Mouse (Mus musculus): ENCODE measurements around the gene Pgpep1. TPM values are rescaled to one million over a fixed set of nuclear protein-coding genes. Genes with fewer than 3 reads are reported as not detected.
A peak's percentile ranks its signal among the peaks of the same experiment; 100 is the strongest.

Gene Pgpep1
- polyA plus RNA-seq, 1 experiment from 2014 or later = 268 TPM

DNA sequence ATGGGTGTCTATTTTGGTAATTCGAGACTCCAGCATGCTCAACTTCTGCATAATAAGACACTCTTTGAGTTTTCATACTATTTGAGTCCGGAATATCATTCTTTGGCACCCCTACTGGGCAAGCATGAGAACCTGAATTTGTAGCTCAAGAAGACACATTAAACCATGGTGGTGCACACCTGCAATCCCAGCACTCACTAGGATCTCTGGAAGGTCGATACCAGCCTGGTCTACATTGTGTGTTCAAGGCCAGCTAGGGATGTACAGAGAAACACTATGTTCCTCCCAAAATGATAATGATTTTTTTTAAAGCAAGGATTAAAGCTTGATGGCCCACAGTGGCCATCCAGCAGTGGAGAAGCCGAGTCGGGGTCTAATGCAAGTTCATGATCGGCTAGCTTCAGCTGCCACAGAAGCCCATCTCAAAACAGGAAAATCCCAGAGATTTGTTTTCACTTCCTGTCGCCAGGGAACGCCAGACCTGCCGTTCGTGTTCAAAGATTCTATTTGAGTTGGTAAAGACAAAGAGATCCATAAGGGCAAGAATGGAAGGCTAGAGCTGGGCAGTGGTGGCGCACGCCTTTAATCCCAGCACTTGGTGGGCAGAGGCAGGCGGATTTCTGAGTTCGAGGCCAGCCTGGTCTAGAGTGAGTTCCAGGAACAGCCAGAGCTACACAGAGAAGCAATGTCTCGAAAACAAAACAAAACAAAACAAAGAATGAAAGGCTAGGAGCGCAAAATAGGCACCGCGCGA is 12.3 kb upstream of the Pgpep1 start:
- no peaks in the 10 kb centered on the region for H3K9me3 ChIP-seq (ENCODE audit: control insufficient read depth, low read length)
- WGBS = 44% methylated on average over 19 of the region's 19 CpGs
- H3K27ac ChIP-seq (ENCODE audit: low read depth, low read length) = peak overlapping the region; percentile 71
- H3K36me3 ChIP-seq (ENCODE audit: control insufficient read depth, insufficient read depth, low read length) = no peaks in the 10 kb centered on the region
- H3K9ac ChIP-seq (ENCODE audit: low read length) = peak overlapping the region; percentile 51
- no peak overlapping the region for H3K4me3 ChIP-seq (ENCODE audit: low read depth, low read length)
- no peak; the same call in 1 of the 2 replicates for ATAC-seq (ENCODE audit: insufficient read depth, low FRiP score, low TSS enrichment)
- no peaks in the 10 kb centered on the region for H3K27me3 ChIP-seq (ENCODE audit: control insufficient read depth, insufficient read depth, low read length)
- H3K4me2 ChIP-seq (ENCODE audit: low read depth) = peak overlapping the region; percentile 37
- H3K4me1 ChIP-seq (ENCODE audit: control insufficient read depth, insufficient read depth, low read length) = peaks cover 7% of the 10 kb centered on the region
- DNase-seq (ENCODE audit: low spot score) = no peak

DNA sequence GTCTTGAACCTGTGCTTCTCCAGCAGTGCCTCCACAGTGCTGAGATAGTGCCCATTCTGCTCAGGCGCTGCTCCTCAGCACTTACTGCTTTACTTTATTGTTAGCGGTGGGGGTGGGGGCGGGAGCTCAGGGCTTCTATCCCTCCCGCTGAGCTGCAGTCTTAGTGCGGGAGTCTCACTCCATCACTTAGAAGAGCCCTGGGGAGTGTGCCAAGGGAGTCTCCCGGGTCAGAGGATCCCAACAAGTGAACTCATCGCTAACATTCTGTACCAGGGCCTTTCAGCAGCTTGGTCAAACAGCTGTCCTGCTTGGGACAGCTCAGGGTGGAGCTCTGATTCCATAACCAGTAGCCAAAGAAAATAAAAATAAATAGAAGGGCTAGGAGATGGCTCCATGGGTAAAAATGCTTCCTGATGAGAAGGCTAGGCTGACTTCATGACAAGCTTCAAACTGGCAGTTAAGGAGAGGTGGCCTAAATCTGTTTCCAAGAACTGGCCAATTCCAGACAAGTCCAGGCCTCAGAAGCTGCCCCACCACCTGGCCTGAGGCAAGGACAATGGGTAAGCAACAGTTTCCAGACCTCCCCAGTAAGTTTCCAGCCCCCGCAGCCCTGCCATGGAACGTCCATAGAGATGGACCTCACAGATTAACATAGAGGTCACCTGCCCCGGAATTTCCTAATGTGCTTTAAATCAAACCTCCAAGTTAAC is 11.6 kb upstream of the Pgpep1 start:
- Histone ChIP-seq H3K27ac (ENCODE audit: low read depth, low read length) (no peak overlapping the region), H3K4me2 (ENCODE audit: low read depth) (no peak overlapping the region), H3K27me3 (ENCODE audit: control insufficient read depth, insufficient read depth, low read length) (no peaks in the 10 kb centered on the region), H3K36me3 (ENCODE audit: control insufficient read depth, insufficient read depth, low read length) (no peaks in the 10 kb centered on the region), H3K9ac (ENCODE audit: low read length) (no peak overlapping the region), H3K4me1 (ENCODE audit: control insufficient read depth, insufficient read depth, low read length) (peaks cover 7% of the 10 kb centered on the region), H3K4me3 (ENCODE audit: low read depth, low read length) (no peak overlapping the region), H3K9me3 (ENCODE audit: control insufficient read depth, low read length) (no peaks in the 10 kb centered on the region)
- 65% methylated on average over 10 of the region's 10 CpGs for WGBS
- no peak for ATAC-seq (ENCODE audit: insufficient read depth, low FRiP score, low TSS enrichment)
- DNase-seq (ENCODE audit: low spot score) = no peak

DNA sequence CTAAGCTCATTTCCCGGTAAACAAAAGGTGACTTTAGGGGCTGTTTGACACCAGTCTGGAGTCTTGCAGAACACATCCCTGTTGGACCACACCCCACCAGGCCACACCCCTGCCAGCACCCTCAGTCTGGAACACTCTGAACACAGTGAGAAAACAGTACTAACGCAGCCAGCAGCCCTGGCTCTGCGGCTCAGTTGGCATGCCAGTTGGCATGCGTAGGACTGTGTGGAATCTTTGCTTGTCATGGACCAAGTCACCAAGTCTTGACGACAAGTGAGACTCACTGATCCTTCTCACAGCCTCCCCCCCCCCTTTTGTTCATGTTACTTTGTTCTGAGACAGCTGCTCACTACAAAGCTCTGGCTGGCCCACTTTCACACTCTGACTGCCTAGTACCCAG is 6.9 kb upstream of the Pgpep1 start:
- H3K27ac ChIP-seq (ENCODE audit: low read depth, low read length) = no peak overlapping the region
- H3K9me3 ChIP-seq (ENCODE audit: control insufficient read depth, low read length) = no peaks in the 10 kb centered on the region
- DNase-seq (ENCODE audit: low spot score) (no peak), ATAC-seq (ENCODE audit: insufficient read depth, low FRiP score, low TSS enrichment) (no peak)
- H3K9ac ChIP-seq (ENCODE audit: low read length) = no peak overlapping the region
- no peak overlapping the region for H3K4me2 ChIP-seq (ENCODE audit: low read depth)
- H3K4me1 ChIP-seq (ENCODE audit: control insufficient read depth, insufficient read depth, low read length) = no peaks in the 10 kb centered on the region
- H3K27me3 ChIP-seq (ENCODE audit: control insufficient read depth, insufficient read depth, low read length) = no peaks in the 10 kb centered on the region
- H3K36me3 ChIP-seq (ENCODE audit: control insufficient read depth, insufficient read depth, low read length) = no peaks in the 10 kb centered on the region
- H3K4me3 ChIP-seq (ENCODE audit: low read depth, low read length) = no peak overlapping the region
- 70% methylated on average over 5 of the region's 5 CpGs for WGBS

DNA sequence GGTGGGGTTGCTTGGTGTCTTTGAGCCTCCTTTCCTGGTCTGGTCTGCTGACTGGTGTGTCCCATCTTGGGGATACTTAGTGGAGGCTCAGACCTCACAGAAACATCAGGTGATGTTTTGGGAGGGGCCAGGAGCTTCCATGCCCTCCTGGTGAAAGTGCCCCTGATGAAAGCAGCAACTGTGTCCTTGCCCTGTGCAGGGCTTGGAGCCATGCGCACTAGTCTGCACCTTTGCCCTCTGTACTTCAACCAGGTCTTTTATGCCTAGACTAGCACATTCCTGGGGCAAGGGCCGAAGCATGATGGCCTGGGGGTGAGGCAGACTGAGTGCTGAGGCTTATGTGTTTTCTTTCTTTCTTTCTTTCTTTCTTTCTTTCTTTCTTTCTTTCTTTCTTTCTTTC is 5.4 kb upstream of the Pgpep1 start:
- ATAC-seq (ENCODE audit: insufficient read depth, low FRiP score, low TSS enrichment) = no peak
- no peak overlapping the region for H3K27ac ChIP-seq (ENCODE audit: low read depth, low read length)
- 87% methylated on average over 2 of the region's 2 CpGs for WGBS

DNA sequence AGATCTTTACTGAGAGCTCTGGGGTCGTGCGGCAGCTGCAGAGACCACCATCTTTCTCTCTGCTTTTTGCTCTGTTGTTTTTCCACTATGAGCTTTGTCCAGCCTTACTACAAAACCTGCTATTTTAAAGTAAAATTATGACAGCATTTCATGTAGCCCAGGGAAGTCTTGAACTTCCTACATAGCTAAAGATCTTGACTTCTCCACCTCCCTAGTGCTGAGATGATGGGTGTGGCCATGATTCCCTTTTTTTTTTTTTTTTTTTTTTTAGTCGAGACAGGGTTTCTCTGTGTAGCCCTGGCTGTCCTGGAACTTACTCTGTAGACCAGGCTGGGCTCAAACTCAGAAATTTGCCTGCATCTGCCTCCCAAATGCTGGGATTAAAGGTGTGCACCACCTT is 4.4 kb upstream of the Pgpep1 start:
- H3K36me3 ChIP-seq (ENCODE audit: control insufficient read depth, insufficient read depth, low read length) = no peaks in the 10 kb centered on the region
- no peak overlapping the region for H3K27ac ChIP-seq (ENCODE audit: low read depth, low read length)
- peaks cover 6% of the 10 kb centered on the region for H3K4me1 ChIP-seq (ENCODE audit: control insufficient read depth, insufficient read depth, low read length)
- H3K27me3 ChIP-seq (ENCODE audit: control insufficient read depth, insufficient read depth, low read length) = no peaks in the 10 kb centered on the region
- ATAC-seq (ENCODE audit: insufficient read depth, low FRiP score, low TSS enrichment) = no peak
- no peak overlapping the region for H3K4me3 ChIP-seq (ENCODE audit: low read depth, low read length)
- WGBS = 86% methylated on average over 3 of the region's 3 CpGs
- no peak overlapping the region for H3K9ac ChIP-seq (ENCODE audit: low read length)
- DNase-seq (ENCODE audit: low spot score) = no peak
- no peaks in the 10 kb centered on the region for H3K9me3 ChIP-seq (ENCODE audit: control insufficient read depth, low read length)
- no peak overlapping the region for H3K4me2 ChIP-seq (ENCODE audit: low read depth)

More for the DNA sequence above, 5.4 kb upstream of the Pgpep1 start:
- no peaks in the 10 kb centered on the region for H3K9me3 ChIP-seq (ENCODE audit: control insufficient read depth, low read length)
- no peak for DNase-seq (ENCODE audit: low spot score)
- H3K4me2 ChIP-seq (ENCODE audit: low read depth) = no peak overlapping the region
- no peaks in the 10 kb centered on the region for H3K27me3 ChIP-seq (ENCODE audit: control insufficient read depth, insufficient read depth, low read length)
- H3K36me3 ChIP-seq (ENCODE audit: control insufficient read depth, insufficient read depth, low read length) = no peaks in the 10 kb centered on the region
- no peak overlapping the region for H3K4me3 ChIP-seq (ENCODE audit: low read depth, low read length)
- no peak overlapping the region for H3K9ac ChIP-seq (ENCODE audit: low read length)
- H3K4me1 ChIP-seq (ENCODE audit: control insufficient read depth, insufficient read depth, low read length) = no peaks in the 10 kb centered on the region

DNA sequence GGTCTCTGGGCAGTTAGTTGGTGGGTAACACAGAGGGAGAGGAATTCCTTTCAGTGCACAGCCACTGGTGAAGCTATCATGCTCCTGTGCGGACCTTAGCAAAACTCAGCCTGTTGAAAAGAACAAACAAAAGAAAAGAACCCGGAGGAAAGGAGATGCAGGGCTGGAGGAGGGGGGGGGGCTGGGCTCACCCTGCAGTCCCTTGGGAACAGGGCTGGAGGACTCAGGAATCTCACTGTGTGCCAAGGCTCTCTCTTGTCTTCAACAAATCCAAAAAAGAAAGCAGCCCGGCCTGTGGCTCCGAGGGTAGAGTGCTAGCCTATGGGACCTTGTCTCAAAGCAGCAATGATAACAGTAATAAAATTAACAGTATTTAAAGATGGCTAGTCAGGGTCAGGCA is 3.5 kb upstream of the Pgpep1 start:
- DNase-seq (ENCODE audit: low spot score) (no peak), ATAC-seq (ENCODE audit: insufficient read depth, low FRiP score, low TSS enrichment) (no peak)
- no peak overlapping the region for H3K4me3 ChIP-seq (ENCODE audit: low read depth, low read length)
- no peaks in the 10 kb centered on the region for H3K9me3 ChIP-seq (ENCODE audit: control insufficient read depth, low read length)
- no peak overlapping the region for H3K27ac ChIP-seq (ENCODE audit: low read depth, low read length)
- no peak overlapping the region for H3K9ac ChIP-seq (ENCODE audit: low read length)
- no peak overlapping the region for H3K4me2 ChIP-seq (ENCODE audit: low read depth)
- no peaks in the 10 kb centered on the region for H3K36me3 ChIP-seq (ENCODE audit: control insufficient read depth, insufficient read depth, low read length)
- H3K27me3 ChIP-seq (ENCODE audit: control insufficient read depth, insufficient read depth, low read length) = no peaks in the 10 kb centered on the region
- 51% methylated on average over 4 of the region's 4 CpGs for WGBS
- peaks cover 9% of the 10 kb centered on the region for H3K4me1 ChIP-seq (ENCODE audit: control insufficient read depth, insufficient read depth, low read length)

DNA sequence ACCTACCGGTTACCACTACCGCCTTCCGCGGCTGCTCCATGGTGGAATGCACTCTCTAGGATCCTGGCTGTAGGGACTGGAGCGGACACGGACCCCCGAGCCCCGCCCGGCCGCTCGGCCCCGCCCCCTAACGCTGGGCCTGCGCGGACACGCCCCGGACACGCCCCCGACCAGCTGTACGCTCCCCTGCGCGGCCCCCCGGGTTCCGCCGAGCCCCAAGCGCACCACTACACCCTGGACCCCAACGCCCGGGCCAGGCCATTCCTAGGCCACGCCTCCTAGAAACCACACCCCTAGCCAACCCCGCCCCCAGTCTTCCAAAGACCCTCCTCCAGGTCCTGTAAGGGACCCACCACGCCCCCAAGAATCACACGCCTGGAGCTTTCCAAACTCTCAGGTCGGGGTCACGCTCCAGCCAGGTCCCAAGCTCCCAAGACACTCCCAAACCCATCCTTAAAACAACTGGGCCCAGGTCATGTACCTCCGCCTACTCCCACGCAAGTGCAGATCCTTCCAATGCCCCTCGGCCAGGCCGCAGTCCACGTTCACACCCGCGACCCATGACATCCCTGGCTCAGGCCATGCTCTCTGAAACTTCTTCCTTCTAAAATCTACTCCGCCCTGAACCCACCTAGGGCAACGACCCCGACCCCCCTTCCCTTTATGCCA is 450 bp downstream of the Pgpep1 start:
- H3K27me3 ChIP-seq (ENCODE audit: control insufficient read depth, insufficient read depth, low read length) = no peaks in the 10 kb centered on the region
- H3K36me3 ChIP-seq (ENCODE audit: control insufficient read depth, insufficient read depth, low read length) = no peaks in the 10 kb centered on the region
- no peaks in the 10 kb centered on the region for H3K9me3 ChIP-seq (ENCODE audit: control insufficient read depth, low read length)
- peak overlapping the region; percentile 95 for H3K9ac ChIP-seq (ENCODE audit: low read length)
- ATAC-seq (ENCODE audit: insufficient read depth, low FRiP score, low TSS enrichment) (peak; percentile 79), DNase-seq (ENCODE audit: low spot score) (peak; percentile 96)
- peak overlapping the region; percentile 90 for H3K4me2 ChIP-seq (ENCODE audit: low read depth)
- peak overlapping the region; percentile 85 for H3K4me3 ChIP-seq (ENCODE audit: low read depth, low read length)
- peak overlapping the region; percentile 96 for H3K27ac ChIP-seq (ENCODE audit: low read depth, low read length)
- WGBS = 1% methylated on average over 43 of the region's 44 CpGs
- H3K4me1 ChIP-seq (ENCODE audit: control insufficient read depth, insufficient read depth, low read length) = peaks cover 29% of the 10 kb centered on the region

DNA sequence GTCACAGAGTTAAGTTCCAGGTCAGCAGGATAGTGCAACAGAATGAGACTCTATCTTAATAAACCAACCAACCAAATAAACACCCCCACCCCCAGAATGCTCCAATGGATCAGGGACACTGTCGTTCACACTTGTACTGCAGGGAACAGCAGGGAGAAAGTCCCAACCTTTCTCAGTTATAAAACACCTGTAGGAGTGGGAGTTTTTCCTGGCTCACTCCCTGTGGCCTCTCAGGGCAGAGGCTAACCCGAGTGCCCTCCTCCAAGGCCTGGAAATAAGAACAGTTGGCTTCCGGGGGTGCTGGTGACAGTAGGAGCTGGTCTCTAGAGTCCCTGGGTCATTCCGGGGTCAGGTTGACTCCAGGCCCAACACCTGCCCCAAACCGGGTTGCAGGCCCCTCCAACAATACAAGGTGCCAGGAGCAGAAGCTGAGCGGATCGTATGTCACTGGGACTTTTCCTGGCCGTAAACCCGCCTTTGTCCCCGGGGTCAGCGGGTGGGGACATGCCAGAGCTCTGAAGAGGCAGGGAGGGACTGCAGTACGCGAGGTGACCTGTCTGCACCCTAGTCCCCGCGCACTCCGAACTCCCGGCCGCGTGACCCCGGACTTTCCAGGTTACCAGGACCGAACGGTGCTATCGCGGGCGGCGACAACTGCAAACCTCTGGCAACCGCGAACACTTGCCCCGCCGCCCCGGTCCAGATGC is 1.1 kb downstream of the Pgpep1 start:
- DNase-seq (ENCODE audit: low spot score) (peak; percentile 31), ATAC-seq (ENCODE audit: insufficient read depth, low FRiP score, low TSS enrichment) (no peak; the same call in 1 of the 2 replicates)
- Histone ChIP-seq H3K4me1 (ENCODE audit: control insufficient read depth, insufficient read depth, low read length) (peaks cover 34% of the 10 kb centered on the region), H3K4me2 (ENCODE audit: low read depth) (peak overlapping the region; percentile 90), H3K9ac (ENCODE audit: low read length) (peak overlapping the region; percentile 95), H3K4me3 (ENCODE audit: low read depth, low read length) (peak overlapping the region; percentile 85), H3K27me3 (ENCODE audit: control insufficient read depth, insufficient read depth, low read length) (no peaks in the 10 kb centered on the region), H3K36me3 (ENCODE audit: control insufficient read depth, insufficient read depth, low read length) (peaks cover 3% of the 10 kb centered on the region; the same call in 1 of the 2 replicates), H3K27ac (ENCODE audit: low read depth, low read length) (peak overlapping the region; percentile 96), H3K9me3 (ENCODE audit: control insufficient read depth, low read length) (no peaks in the 10 kb centered on the region)
- WGBS = under 1% methylated on average over 31 of the region's 31 CpGs
